Mouse (Mus musculus) left cerebral cortex, adult 18-20 months (tissue): ENCODE measurements around the gene Mctp1. TPM values are rescaled to one million over a fixed set of nuclear protein-coding genes. Genes with fewer than 3 reads are reported as not detected.

ENCODE experiments used
- total RNA-seq, 2 experiments: library from RNA; stranded (reverse); gene quantifications; 2 replicates each; pipeline ENCODE4 v1.2.3; 2021

Gene Mctp1
- total RNA-seq, 2 experiments from 2014 or later = 42.5 to 52.6 TPM

Other genes with a start within 250 kb of the Mctp1 start
- gene Fam81b, start 79.5 kb upstream of the Mctp1 start, total RNA-seq = under 1 TPM in 1 of 2 experiments, not detected in 1; 0.12 TPM